Mouse (Mus musculus) heart, adult 2 months (tissue): ENCODE measurements around the gene Lrr1.

Experiments used
- CTCF ChIP-seq: fragments of 200-600 bp; IDR thresholded peaks from 2 replicates; pipeline ENCODE4 v1.8.1; 2022; ENCODE audit warnings: antibody characterized with exemption, mild to moderate bottlenecking, moderate library complexity
- POLR2A ChIP-seq: fragments of 200-500 bp; IDR thresholded peaks from 2 replicates; pipeline ENCODE4 v1.6.1; 2011; ENCODE audit warnings: mild to moderate bottlenecking, low read depth, low read length, control low read depth; ENCODE audit not compliant: insufficient read depth

DNA sequence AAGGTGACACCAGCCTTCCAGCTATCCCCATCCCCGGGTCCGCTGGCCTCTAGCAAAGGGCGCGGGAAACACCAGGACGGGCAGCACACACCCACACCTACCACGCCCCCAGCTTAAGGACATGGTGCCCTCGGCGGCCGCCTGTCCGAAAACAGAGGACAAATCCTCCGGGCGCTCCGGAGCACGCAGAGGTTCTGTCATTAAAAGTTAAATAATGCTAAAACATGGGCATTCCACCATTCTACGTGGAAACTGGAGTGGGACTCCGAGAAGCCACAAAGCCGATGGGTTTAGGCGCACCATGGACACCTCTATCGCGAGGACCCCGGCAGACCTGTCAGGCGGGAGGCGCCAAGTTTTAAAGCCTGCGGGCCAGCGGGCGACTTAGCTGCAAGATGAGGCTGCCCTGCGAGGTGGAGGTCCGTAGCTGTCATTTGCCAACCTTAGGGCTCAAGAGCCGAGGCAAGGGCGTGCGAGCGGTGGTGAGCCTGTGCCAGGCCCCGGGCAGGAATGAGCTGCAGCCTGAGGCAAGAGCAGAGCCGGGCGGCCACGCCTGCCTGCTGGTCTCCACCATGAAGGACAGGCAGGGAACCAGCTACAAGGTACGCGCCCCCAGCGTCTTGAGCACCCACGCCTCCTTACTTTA, at the start of gene Lrr1:
- TF ChIP-seq CTCF, result no peak
- no peak for TF ChIP-seq POLR2A
